Mouse (Mus musculus): ENCODE data around the gene Iqgap1. TPM values are rescaled to one million over a fixed set of nuclear protein-coding genes. Genes with fewer than 3 reads are reported as not detected.

Gene Iqgap1
- polyA plus RNA-seq, 1 experiment from 2014 or later = 25.9 TPM

GRCm38 (mm10) chr7:80788002-80788401 is 37.8 kb downstream of the Iqgap1 start:
- 0 out of 2 replicates have a peak, but pooled peaks cover 2% of the 10 kb centered on the region for H3K4me1 ChIP-seq (ENCODE audit: control insufficient read depth, insufficient read depth, low read length)
- 91% methylated on average over 7 of the region's 7 CpGs for WGBS
- H3K36me3 ChIP-seq (ENCODE audit: control insufficient read depth, insufficient read depth, low read length) = no peaks in the 10 kb centered on the region
- no peak for ATAC-seq (ENCODE audit: insufficient number of reproducible peaks, low FRiP score, low TSS enrichment, low read depth)
- H3K4me3 ChIP-seq (ENCODE audit: low read depth, low read length) = no peak overlapping the region
- H3K27me3 ChIP-seq (ENCODE audit: control insufficient read depth, insufficient read depth, low read length) = no peaks in the 10 kb centered on the region
- no peak overlapping the region for H3K27ac ChIP-seq (replicated peaks; ENCODE audit: low read depth, low read length)
- H3K9me3 ChIP-seq (ENCODE audit: control insufficient read depth, low read length) = no peaks in the 10 kb centered on the region
- H3K9ac ChIP-seq (ENCODE audit: low read length) = no peak overlapping the region
- no peak for DNase-seq (ENCODE audit: low spot score)
- H3K4me2 ChIP-seq (ENCODE audit: low read depth, severe bottlenecking) = no peak overlapping the region

GRCm38 (mm10) chr7:80786746-80787145 is 39.0 kb downstream of the Iqgap1 start:
- WGBS = 75% methylated on average over 6 of the region's 6 CpGs
- Histone ChIP-seq H3K9me3 (ENCODE audit: control insufficient read depth, low read length) (no peaks in the 10 kb centered on the region), H3K4me2 (ENCODE audit: low read depth, severe bottlenecking) (no peak overlapping the region), H3K4me3 (ENCODE audit: low read depth, low read length) (no peak overlapping the region), H3K4me1 (ENCODE audit: control insufficient read depth, insufficient read depth, low read length) (0 out of 2 replicates have a peak, but pooled peaks cover 2% of the 10 kb centered on the region), H3K27ac (replicated peaks; ENCODE audit: low read depth, low read length) (no peak overlapping the region), H3K36me3 (ENCODE audit: control insufficient read depth, insufficient read depth, low read length) (no peaks in the 10 kb centered on the region), H3K9ac (ENCODE audit: low read length) (no peak overlapping the region), H3K27me3 (ENCODE audit: control insufficient read depth, insufficient read depth, low read length) (no peaks in the 10 kb centered on the region)
- DNase-seq (ENCODE audit: low spot score) (no peak), ATAC-seq (ENCODE audit: insufficient number of reproducible peaks, low FRiP score, low TSS enrichment, low read depth) (no peak)

- ATAC-seq (ENCODE audit: insufficient number of reproducible peaks, low FRiP score, low TSS enrichment, low read depth) = no peak
- Histone ChIP-seq H3K27ac (replicated peaks; ENCODE audit: low read depth, low read length) (no peak overlapping the region), H3K36me3 (ENCODE audit: control insufficient read depth, insufficient read depth, low read length) (no peaks in the 10 kb centered on the region), H3K9me3 (ENCODE audit: control insufficient read depth, low read length) (no peaks in the 10 kb centered on the region), H3K4me1 (ENCODE audit: control insufficient read depth, insufficient read depth, low read length) (no peaks in the 10 kb centered on the region), H3K27me3 (ENCODE audit: control insufficient read depth, insufficient read depth, low read length) (no peaks in the 10 kb centered on the region), H3K4me3 (ENCODE audit: low read depth, low read length) (no peak overlapping the region), H3K9ac (ENCODE audit: low read length) (no peak overlapping the region), H3K4me2 (ENCODE audit: low read depth, severe bottlenecking) (no peak overlapping the region)
- 93% methylated on average over 5 of the region's 5 CpGs for WGBS
- no peak for DNase-seq (ENCODE audit: low spot score)
Observed at GRCm38 (mm10) chr7:80783841-80784240, 41.9 kb downstream of the Iqgap1 start.

GRCm38 (mm10) chr7:80782155-80783109 is 43.3 kb downstream of the Iqgap1 start:
- H3K9ac ChIP-seq (ENCODE audit: low read length) = no peak overlapping the region
- no peaks in the 10 kb centered on the region for H3K4me1 ChIP-seq (ENCODE audit: control insufficient read depth, insufficient read depth, low read length)
- WGBS = 75% methylated on average over 17 of the region's 17 CpGs
- DNase-seq (ENCODE audit: low spot score) = no peak
- no peak for ATAC-seq (ENCODE audit: insufficient number of reproducible peaks, low FRiP score, low TSS enrichment, low read depth)
- H3K36me3 ChIP-seq (ENCODE audit: control insufficient read depth, insufficient read depth, low read length) = no peaks in the 10 kb centered on the region
- no peaks in the 10 kb centered on the region for H3K27me3 ChIP-seq (ENCODE audit: control insufficient read depth, insufficient read depth, low read length)
- no peak overlapping the region for H3K4me2 ChIP-seq (ENCODE audit: low read depth, severe bottlenecking)
- H3K4me3 ChIP-seq (ENCODE audit: low read depth, low read length) = no peak overlapping the region
- no peak overlapping the region for H3K27ac ChIP-seq (replicated peaks; ENCODE audit: low read depth, low read length)
- no peaks in the 10 kb centered on the region for H3K9me3 ChIP-seq (ENCODE audit: control insufficient read depth, low read length)

GRCm38 (mm10) chr7:80781444-80782120 is 44.2 kb downstream of the Iqgap1 start:
- DNase-seq (ENCODE audit: low spot score) (no peak), ATAC-seq (ENCODE audit: insufficient number of reproducible peaks, low FRiP score, low TSS enrichment, low read depth) (no peak)
- H3K9me3 ChIP-seq (ENCODE audit: control insufficient read depth, low read length) = no peaks in the 10 kb centered on the region
- no peaks in the 10 kb centered on the region for H3K4me1 ChIP-seq (ENCODE audit: control insufficient read depth, insufficient read depth, low read length)
- no peak overlapping the region for H3K4me2 ChIP-seq (ENCODE audit: low read depth, severe bottlenecking)
- H3K27ac ChIP-seq (replicated peaks; ENCODE audit: low read depth, low read length) = no peak overlapping the region
- no peaks in the 10 kb centered on the region for H3K36me3 ChIP-seq (ENCODE audit: control insufficient read depth, insufficient read depth, low read length)
- 77% methylated on average over 9 of the region's 9 CpGs for WGBS
- no peak overlapping the region for H3K9ac ChIP-seq (ENCODE audit: low read length)
- no peaks in the 10 kb centered on the region for H3K27me3 ChIP-seq (ENCODE audit: control insufficient read depth, insufficient read depth, low read length)
- no peak overlapping the region for H3K4me3 ChIP-seq (ENCODE audit: low read depth, low read length)

- Histone ChIP-seq H3K27ac (replicated peaks; ENCODE audit: low read depth, low read length) (no peak overlapping the region), H3K4me1 (ENCODE audit: control insufficient read depth, insufficient read depth, low read length) (no peaks in the 10 kb centered on the region), H3K9ac (ENCODE audit: low read length) (no peak overlapping the region), H3K9me3 (ENCODE audit: control insufficient read depth, low read length) (no peaks in the 10 kb centered on the region), H3K36me3 (ENCODE audit: control insufficient read depth, insufficient read depth, low read length) (no peaks in the 10 kb centered on the region), H3K27me3 (ENCODE audit: control insufficient read depth, insufficient read depth, low read length) (no peaks in the 10 kb centered on the region), H3K4me2 (ENCODE audit: low read depth, severe bottlenecking) (no peak overlapping the region), H3K4me3 (ENCODE audit: low read depth, low read length) (no peak overlapping the region)
- 79% methylated on average over 12 of the region's 12 CpGs for WGBS
- ATAC-seq (ENCODE audit: insufficient number of reproducible peaks, low FRiP score, low TSS enrichment, low read depth) = no peak
- DNase-seq (ENCODE audit: low spot score) = peak; percentile 34
Observed at GRCm38 (mm10) chr7:80778958-80779669, 46.7 kb downstream of the Iqgap1 start.

GRCm38 (mm10) chr7:80778376-80778775 is 47.4 kb downstream of the Iqgap1 start:
- Histone ChIP-seq H3K4me3 (ENCODE audit: low read depth, low read length) (no peak overlapping the region), H3K27me3 (ENCODE audit: control insufficient read depth, insufficient read depth, low read length) (no peaks in the 10 kb centered on the region), H3K4me2 (ENCODE audit: low read depth, severe bottlenecking) (no peak overlapping the region), H3K9ac (ENCODE audit: low read length) (no peak overlapping the region), H3K9me3 (ENCODE audit: control insufficient read depth, low read length) (no peaks in the 10 kb centered on the region), H3K36me3 (ENCODE audit: control insufficient read depth, insufficient read depth, low read length) (no peaks in the 10 kb centered on the region), H3K27ac (replicated peaks; ENCODE audit: low read depth, low read length) (no peak overlapping the region), H3K4me1 (ENCODE audit: control insufficient read depth, insufficient read depth, low read length) (no peaks in the 10 kb centered on the region)
- ATAC-seq (ENCODE audit: insufficient number of reproducible peaks, low FRiP score, low TSS enrichment, low read depth) = no peak
- DNase-seq (ENCODE audit: low spot score) = no peak
- 92% methylated on average over 6 of the region's 6 CpGs for WGBS

- no peaks in the 10 kb centered on the region for H3K9me3 ChIP-seq (ENCODE audit: control insufficient read depth, low read length)
- H3K9ac ChIP-seq (ENCODE audit: low read length) = no peak overlapping the region
- H3K27ac ChIP-seq (replicated peaks; ENCODE audit: low read depth, low read length) = no peak overlapping the region
- DNase-seq (ENCODE audit: low spot score) = no peak
- no peaks in the 10 kb centered on the region for H3K4me1 ChIP-seq (ENCODE audit: control insufficient read depth, insufficient read depth, low read length)
- H3K4me2 ChIP-seq (ENCODE audit: low read depth, severe bottlenecking) = no peak overlapping the region
- WGBS = 71% methylated on average over 8 of the region's 8 CpGs
- no peaks in the 10 kb centered on the region for H3K36me3 ChIP-seq (ENCODE audit: control insufficient read depth, insufficient read depth, low read length)
- no peak for ATAC-seq (ENCODE audit: insufficient number of reproducible peaks, low FRiP score, low TSS enrichment, low read depth)
- H3K4me3 ChIP-seq (ENCODE audit: low read depth, low read length) = no peak overlapping the region
- no peaks in the 10 kb centered on the region for H3K27me3 ChIP-seq (ENCODE audit: control insufficient read depth, insufficient read depth, low read length)
Observed at GRCm38 (mm10) chr7:80777151-80777550, 48.6 kb downstream of the Iqgap1 start.
